Mouse (Mus musculus) spleen, adult 2 months (tissue): ENCODE results near the gene Sdhaf2.

Experiments
- CTCF ChIP-seq: fragments of 200-500 bp; IDR thresholded peaks from 2 replicates; pipeline ENCODE4 v1.5.1; 2011; ENCODE audit warnings: mild to moderate bottlenecking, inconsistent platforms; ENCODE audit not compliant: insufficient read depth, insufficient read length, insufficient replicate concordance; ENCODE audit errors: extremely low read depth
- POLR2A ChIP-seq: fragments of 200-500 bp; IDR thresholded peaks from 2 replicates; pipeline ENCODE4 v1.6.1; 2011; ENCODE audit warnings: low read depth, low read length, inconsistent platforms

DNA sequence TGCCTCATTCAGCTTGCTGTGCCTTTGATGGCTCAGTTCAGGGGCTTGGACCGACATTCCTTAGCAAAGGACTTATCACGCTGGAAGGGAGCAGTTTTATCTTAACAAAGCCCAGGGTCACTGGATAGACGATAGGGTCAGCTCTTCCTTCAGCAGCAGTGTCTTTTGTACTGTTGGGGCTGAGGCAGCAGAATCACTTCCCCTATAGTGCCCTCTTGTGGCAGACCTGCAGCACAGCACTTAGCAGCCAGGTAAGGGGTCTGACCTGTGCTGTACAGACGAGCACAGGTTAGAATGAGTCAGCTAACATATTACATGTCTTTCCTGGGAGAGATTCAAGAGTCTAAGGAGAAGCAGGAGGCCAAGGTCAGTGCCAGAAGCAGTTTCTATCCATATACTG lies 23.4 kb downstream of the Sdhaf2 start:
- TF ChIP-seq POLR2A (no peak), CTCF (peak; percentile 71; the same call in 1 of the 2 replicates)
